In genomic region chr3:97609845-97610410, GRCm38 (mm10) we compare ENCODE assay signal across 8 mouse cellular contexts. TPM values are rescaled to one million over a fixed set of nuclear protein-coding genes. Genes with fewer than 3 reads are reported as not detected.
DNase-seq lines count a peak whose midpoint lies in the region; ATAC-seq lines count a peak whose summit lies in the region.

TSS of gene Chd1l (minus strand) at chr3:97610203.

- H3K4me1 ChIP-seq in hindbrain, embryonic 15.5 days (replicated peaks), result peaks cover 7% of the 10 kb centered on the region; the same call in 1 of the 2 replicates

- H3K27me3 ChIP-seq in hindbrain, embryonic 15.5 days, result no peaks in the 10 kb centered on the region

- under 1% methylated on average over 55 of the region's 56 CpGs for WGBS in hindbrain, embryonic 15.5 days

- ATAC-seq in hindbrain, embryonic 15.5 days (ENCODE audit: low FRiP score, low read depth), result peak; percentile 97

- peak within 1 kb of the TSS; percentile 86 for H3K9ac ChIP-seq in hindbrain, embryonic 15.5 days

- peak; percentile 72 for DNase-seq in WW6 (ENCODE audit: low read depth, low spot score)
- DNase-seq in cerebellum, postnatal 36 days, result peak; percentile 91
- peak; percentile 91 to 93 for DNase-seq in frontal cortex, postnatal 36 days (ENCODE audit: low spot score in 2 of 2)
- peak; percentile 77 for DNase-seq in left cerebral cortex, adult 11 months (ENCODE audit: low spot score)
- DNase-seq in lung, postnatal 36 days, result peak; percentile 94
- peak; percentile 91 for DNase-seq in retina, embryonic 14.5 days (ENCODE audit: low spot score)
- DNase-seq in thymus, postnatal 36 days, result peak; percentile 92 to 94

- H3K4me2 ChIP-seq in hindbrain, embryonic 15.5 days, result peak within 1 kb of the TSS; percentile 52

- H3K4me3 ChIP-seq in hindbrain, embryonic 15.5 days, result peak within 1 kb of the TSS; percentile 73

- H3K27ac ChIP-seq in hindbrain, embryonic 15.5 days (replicated peaks), result peak within 1 kb of the TSS; percentile 91

- no peaks in the 10 kb centered on the region for H3K36me3 ChIP-seq in hindbrain, embryonic 15.5 days

- H3K9me3 ChIP-seq in hindbrain, embryonic 15.5 days, result no peaks in the 10 kb centered on the region

RNA-seq across cellular contexts. Expression of gene Chd1l, which starts in this region (rescaled TPM):
- 6.3 and 6.7 TPM in 2 replicates for polyA plus RNA-seq in hindbrain, embryonic 15.5 days (2015; fragmentation: Nextera tagmentation; extraction: Ambion mirVana)

Comparison
In these comparisons a context has a peak if more than half of its experiments do, and no peak if none do; other contexts are left out.
1. Peak in every context shown above with its lines: DNase-seq, ATAC-seq, H3K4me3 ChIP-seq and H3K27ac ChIP-seq.